Mouse (Mus musculus): ENCODE data around the gene Kncn. TPM values are rescaled to one million over a fixed set of nuclear protein-coding genes. Genes with fewer than 3 reads are reported as not detected.

Kncn gene
- polyA plus RNA-seq, 1 experiment from 2014 or later, result not detected

GRCm38 (mm10) chr4:115882195-115882594 lies 2.0 kb upstream of the Kncn start:
- H3K4me2 ChIP-seq (replicated peaks; ENCODE audit: low read depth, low read length), result no peak overlapping the region
- WGBS, result 55% methylated on average over 4 of the region's 4 CpGs
- no peak overlapping the region for H3K9ac ChIP-seq (replicated peaks; ENCODE audit: low read depth, low read length)
- no peak overlapping the region for H3K27ac ChIP-seq (ENCODE audit: low read length)
- H3K4me1 ChIP-seq (ENCODE audit: control insufficient read depth, insufficient read depth, low read length), result no peaks in the 10 kb centered on the region
- no peak for ATAC-seq (ENCODE audit: insufficient number of reproducible peaks, insufficient read depth, low FRiP score, low read depth)
- H3K9me3 ChIP-seq (ENCODE audit: control insufficient read depth, low read depth, low read length), result no peaks in the 10 kb centered on the region
- no peaks in the 10 kb centered on the region for H3K36me3 ChIP-seq (ENCODE audit: control insufficient read depth, insufficient read depth, low read length)
- no peaks in the 10 kb centered on the region for H3K27me3 ChIP-seq (ENCODE audit: control insufficient read depth, insufficient read depth, low read length)
- H3K4me3 ChIP-seq (ENCODE audit: low read depth, low read length), result no peak overlapping the region

- no peak for ATAC-seq (ENCODE audit: insufficient number of reproducible peaks, insufficient read depth, low FRiP score, low read depth)
- peaks cover 1% of the 10 kb centered on the region; the same call in 1 of the 2 replicates for H3K27me3 ChIP-seq (ENCODE audit: control insufficient read depth, insufficient read depth, low read length)
- WGBS, result 75% methylated on average over 3 of the region's 3 CpGs
These were observed 1.6 kb downstream of the Kncn start for GRCm38 (mm10) chr4:115885846-115886245.

GRCm38 (mm10) chr4:115886875-115887274 lies 2.7 kb downstream of the Kncn start:
- no peak for ATAC-seq (ENCODE audit: insufficient number of reproducible peaks, insufficient read depth, low FRiP score, low read depth)
- Histone ChIP-seq H3K36me3 (ENCODE audit: control insufficient read depth, insufficient read depth, low read length) (no peaks in the 10 kb centered on the region), H3K4me1 (ENCODE audit: control insufficient read depth, insufficient read depth, low read length) (0 out of 2 replicates have a peak, but pooled peaks cover 2% of the 10 kb centered on the region), H3K4me2 (replicated peaks; ENCODE audit: low read depth, low read length) (no peak overlapping the region), H3K9ac (replicated peaks; ENCODE audit: low read depth, low read length) (no peak overlapping the region), H3K9me3 (ENCODE audit: control insufficient read depth, low read depth, low read length) (no peaks in the 10 kb centered on the region), H3K4me3 (ENCODE audit: low read depth, low read length) (no peak overlapping the region), H3K27ac (ENCODE audit: low read length) (no peak overlapping the region), H3K27me3 (ENCODE audit: control insufficient read depth, insufficient read depth, low read length) (peaks cover 8% of the 10 kb centered on the region; the same call in 1 of the 2 replicates)
- WGBS, result 41% methylated on average over 1 of the region's 1 CpGs

More at GRCm38 (mm10) chr4:115885846-115886245, 1.6 kb downstream of the Kncn start:
- Histone ChIP-seq H3K4me1 (ENCODE audit: control insufficient read depth, insufficient read depth, low read length) (0 out of 2 replicates have a peak, but pooled peaks cover 2% of the 10 kb centered on the region), H3K9ac (replicated peaks; ENCODE audit: low read depth, low read length) (no peak overlapping the region), H3K9me3 (ENCODE audit: control insufficient read depth, low read depth, low read length) (no peaks in the 10 kb centered on the region), H3K27ac (ENCODE audit: low read length) (no peak overlapping the region), H3K36me3 (ENCODE audit: control insufficient read depth, insufficient read depth, low read length) (no peaks in the 10 kb centered on the region), H3K4me3 (ENCODE audit: low read depth, low read length) (no peak overlapping the region), H3K4me2 (replicated peaks; ENCODE audit: low read depth, low read length) (no peak overlapping the region)

- Histone ChIP-seq H3K9me3 (ENCODE audit: control insufficient read depth, low read depth, low read length) (no peaks in the 10 kb centered on the region), H3K4me3 (ENCODE audit: low read depth, low read length) (peak overlapping the region; percentile 13; the same call in 1 of the 2 replicates), H3K27me3 (ENCODE audit: control insufficient read depth, insufficient read depth, low read length) (peaks cover 8% of the 10 kb centered on the region; the same call in 1 of the 2 replicates), H3K27ac (ENCODE audit: low read length) (no peak overlapping the region), H3K36me3 (ENCODE audit: control insufficient read depth, insufficient read depth, low read length) (no peaks in the 10 kb centered on the region), H3K4me2 (replicated peaks; ENCODE audit: low read depth, low read length) (peak overlapping the region; percentile 48), H3K9ac (replicated peaks; ENCODE audit: low read depth, low read length) (no peak overlapping the region), H3K4me1 (ENCODE audit: control insufficient read depth, insufficient read depth, low read length) (0 out of 2 replicates have a peak, but pooled peaks cover 2% of the 10 kb centered on the region)
- ATAC-seq (ENCODE audit: insufficient number of reproducible peaks, insufficient read depth, low FRiP score, low read depth), result no peak
- 10% methylated on average over 6 of the region's 6 CpGs for WGBS
These were observed 5.9 kb downstream of the Kncn start for GRCm38 (mm10) chr4:115890066-115890465.

- Histone ChIP-seq H3K9ac (replicated peaks; ENCODE audit: low read depth, low read length) (no peak within 1 kb of the TSS), H3K4me2 (replicated peaks; ENCODE audit: low read depth, low read length) (peak within 1 kb of the TSS; percentile 48), H3K36me3 (ENCODE audit: control insufficient read depth, insufficient read depth, low read length) (no peaks in the 10 kb centered on the region), H3K9me3 (ENCODE audit: control insufficient read depth, low read depth, low read length) (no peaks in the 10 kb centered on the region), H3K4me3 (ENCODE audit: low read depth, low read length) (peak within 1 kb of the TSS; percentile 13; the same call in 1 of the 2 replicates), H3K27me3 (ENCODE audit: control insufficient read depth, insufficient read depth, low read length) (peaks cover 8% of the 10 kb centered on the region; the same call in 1 of the 2 replicates), H3K27ac (ENCODE audit: low read length) (no peak within 1 kb of the TSS), H3K4me1 (ENCODE audit: control insufficient read depth, insufficient read depth, low read length) (0 out of 2 replicates have a peak, but pooled peaks cover 2% of the 10 kb centered on the region)
- WGBS, result under 1% methylated on average over 31 of the region's 31 CpGs
- no peak for ATAC-seq (ENCODE audit: insufficient number of reproducible peaks, insufficient read depth, low FRiP score, low read depth)
These were observed 6.4 kb downstream of the Kncn start, which contains the start of gene 6430628N08Rik for GRCm38 (mm10) chr4:115890553-115890952. Gene 6430628N08Rik, plus strand, starts transcription at chr4:115890665.

GRCm38 (mm10) chr4:115894281-115894680 lies 10.1 kb downstream of the Kncn start:
- Histone ChIP-seq H3K36me3 (ENCODE audit: control insufficient read depth, insufficient read depth, low read length) (no peaks in the 10 kb centered on the region), H3K27me3 (ENCODE audit: control insufficient read depth, insufficient read depth, low read length) (peaks cover 32% of the 10 kb centered on the region), H3K4me1 (ENCODE audit: control insufficient read depth, insufficient read depth, low read length) (0 out of 2 replicates have a peak, but pooled peaks cover 2% of the 10 kb centered on the region), H3K27ac (ENCODE audit: low read length) (no peak overlapping the region), H3K4me2 (replicated peaks; ENCODE audit: low read depth, low read length) (no peak overlapping the region), H3K4me3 (ENCODE audit: low read depth, low read length) (no peak overlapping the region), H3K9me3 (ENCODE audit: control insufficient read depth, low read depth, low read length) (no peaks in the 10 kb centered on the region), H3K9ac (replicated peaks; ENCODE audit: low read depth, low read length) (no peak overlapping the region)
- 11% methylated on average over 3 of the region's 3 CpGs for WGBS
- ATAC-seq (ENCODE audit: insufficient number of reproducible peaks, insufficient read depth, low FRiP score, low read depth), result no peak

- Histone ChIP-seq H3K9me3 (ENCODE audit: control insufficient read depth, low read depth, low read length) (no peaks in the 10 kb centered on the region), H3K27me3 (ENCODE audit: control insufficient read depth, insufficient read depth, low read length) (peaks cover 27% of the 10 kb centered on the region), H3K4me3 (ENCODE audit: low read depth, low read length) (peak overlapping the region; percentile 36), H3K4me1 (ENCODE audit: control insufficient read depth, insufficient read depth, low read length) (no peaks in the 10 kb centered on the region), H3K27ac (ENCODE audit: low read length) (no peak overlapping the region), H3K4me2 (replicated peaks; ENCODE audit: low read depth, low read length) (peak overlapping the region; percentile 79), H3K36me3 (ENCODE audit: control insufficient read depth, insufficient read depth, low read length) (no peaks in the 10 kb centered on the region), H3K9ac (replicated peaks; ENCODE audit: low read depth, low read length) (peak overlapping the region; percentile 18; the same call in 1 of the 2 replicates)
- 0 out of 2 replicates have a peak, but pooled peaks have one; percentile 15 for ATAC-seq (ENCODE audit: insufficient number of reproducible peaks, insufficient read depth, low FRiP score, low read depth)
- 2% methylated on average over 56 of the region's 56 CpGs for WGBS
These were observed 13.9 kb downstream of the Kncn start for GRCm38 (mm10) chr4:115897901-115898631.

GRCm38 (mm10) chr4:115902816-115903215 lies 18.6 kb downstream of the Kncn start:
- WGBS, result 15% methylated on average over 5 of the region's 5 CpGs
- Histone ChIP-seq H3K36me3 (ENCODE audit: control insufficient read depth, insufficient read depth, low read length) (no peaks in the 10 kb centered on the region), H3K27ac (ENCODE audit: low read length) (no peak overlapping the region), H3K9me3 (ENCODE audit: control insufficient read depth, low read depth, low read length) (no peaks in the 10 kb centered on the region), H3K4me3 (ENCODE audit: low read depth, low read length) (no peak overlapping the region), H3K4me2 (replicated peaks; ENCODE audit: low read depth, low read length) (no peak overlapping the region), H3K9ac (replicated peaks; ENCODE audit: low read depth, low read length) (no peak overlapping the region), H3K4me1 (ENCODE audit: control insufficient read depth, insufficient read depth, low read length) (no peaks in the 10 kb centered on the region), H3K27me3 (ENCODE audit: control insufficient read depth, insufficient read depth, low read length) (peaks cover 21% of the 10 kb centered on the region)
- ATAC-seq (ENCODE audit: insufficient number of reproducible peaks, insufficient read depth, low FRiP score, low read depth), result no peak

All from stomach, embryonic 14.5 days (tissue).